Mouse (Mus musculus) frontal cortex, postnatal 14 days (tissue): ENCODE data around the gene Dctn5.

Experiments used
- DNase-seq, 2 experiments: peaks; one replicate each; pipeline ENCODE4 v3.0.0; 2022; ENCODE audit warnings: low spot score in 2 of 2

The Dctn5 gene

GRCm38 (mm10) chr7:122160037-122160436, 27.2 kb downstream of the Dctn5 start:
- DNase-seq, result no peak

GRCm38 (mm10) chr7:122163766-122164165, 30.9 kb downstream of the Dctn5 start:
- no peak for DNase-seq

GRCm38 (mm10) chr7:122167203-122167602, 34.4 kb downstream of the Dctn5 start:
- DNase-seq, result no peak

GRCm38 (mm10) chr7:122170705-122171104, 37.9 kb downstream of the Dctn5 start:
- no peak for DNase-seq

- DNase-seq, result no peak
Observed at GRCm38 (mm10) chr7:122171613-122172012, 38.8 kb downstream of the Dctn5 start.

GRCm38 (mm10) chr7:122180720-122181119, 47.9 kb downstream of the Dctn5 start:
- DNase-seq, result no peak

- DNase-seq, result no peak
Observed at GRCm38 (mm10) chr7:122184569-122184968, 51.7 kb downstream of the Dctn5 start.

GRCm38 (mm10) chr7:122186043-122186442, 53.2 kb downstream of the Dctn5 start, which contains the start of gene Ern2:
Gene Ern2, minus strand, starts transcription at chr7:122186207.
- no peak for DNase-seq

GRCm38 (mm10) chr7:122189484-122189883, 56.6 kb downstream of the Dctn5 start:
- DNase-seq, result peak in 1 of 2 experiments; percentile 26

GRCm38 (mm10) chr7:122191097-122191496, 58.3 kb downstream of the Dctn5 start:
- DNase-seq, result no peak

- DNase-seq, result no peak
Observed at GRCm38 (mm10) chr7:122193919-122194318, 61.1 kb downstream of the Dctn5 start.

GRCm38 (mm10) chr7:122196771-122197170, 63.9 kb downstream of the Dctn5 start:
- no peak for DNase-seq

- peak in 1 of 2 experiments; percentile 46 for DNase-seq
Observed at GRCm38 (mm10) chr7:122197306-122197705, 64.5 kb downstream of the Dctn5 start.
